Comparison of ENCODE assay signal across 23 mouse cellular contexts in the genomic region with DNA sequence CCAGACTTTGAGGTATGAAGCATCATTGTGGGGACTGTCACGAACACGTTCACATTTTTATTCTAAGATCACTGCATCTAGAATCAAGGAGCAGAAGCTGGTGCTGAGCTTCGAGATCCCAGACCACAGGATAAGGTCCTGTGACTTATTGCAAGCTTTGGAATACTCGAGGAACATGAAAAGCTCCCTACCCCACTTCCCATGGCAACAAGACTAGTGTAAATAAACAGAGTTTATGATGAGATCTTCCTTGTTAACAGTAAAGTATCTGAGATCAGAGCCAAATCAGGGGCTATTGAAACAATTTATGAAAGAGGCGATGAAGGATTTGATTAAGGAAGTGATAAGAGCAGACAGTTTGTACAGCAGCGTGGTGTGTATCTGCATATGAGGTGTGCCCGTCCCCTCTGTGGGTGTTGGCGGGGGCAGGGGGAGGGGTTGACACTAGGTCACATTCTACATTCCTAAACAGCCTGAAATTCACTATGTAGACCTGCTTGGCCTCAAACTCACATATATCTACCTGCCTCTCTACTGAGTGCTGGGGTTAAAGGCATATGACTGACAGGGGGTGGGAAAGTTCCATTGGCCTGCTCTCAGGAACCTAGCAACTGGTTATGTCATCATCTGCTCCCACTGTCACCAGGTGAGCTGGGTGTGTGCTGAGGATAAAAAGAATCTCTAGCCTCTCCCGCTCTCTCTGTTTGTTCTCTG. TPM values are rescaled to one million over a fixed set of nuclear protein-coding genes. Genes with fewer than 3 reads are reported as not detected.
"Had no signal": no experiment of that assay in that cellular context is flagged by ENCODE, and none has a peak within 500 bp of the region (broad histone marks: within the 10 kb centered on the region; RNA-seq: fewer than 3 reads in every experiment).

No protein-coding gene starts in this region.

- H3K4me3 ChIP-seq: limb, embryonic 15.5 days; liver, embryonic 12.5 days; midbrain, embryonic 10.5 days; neural tube, embryonic 13.5 days; stomach, embryonic 15.5 days had no signal

- H3K4me1 ChIP-seq: limb, embryonic 15.5 days; liver, embryonic 12.5 days; midbrain, embryonic 10.5 days; neural tube, embryonic 13.5 days; stomach, embryonic 15.5 days had no signal

- H3K9ac ChIP-seq: limb, embryonic 15.5 days; liver, embryonic 12.5 days; neural tube, embryonic 13.5 days; stomach, embryonic 15.5 days had no signal

- H3K4me2 ChIP-seq: limb, embryonic 15.5 days; liver, embryonic 12.5 days; neural tube, embryonic 13.5 days; stomach, embryonic 15.5 days had no signal

- H3K27me3 ChIP-seq: limb, embryonic 15.5 days; liver, embryonic 12.5 days; neural tube, embryonic 13.5 days; stomach, embryonic 15.5 days had no signal

- DNase-seq: kidney, adult 2 months; kidney, postnatal 25 days; layer of hippocampus, adult 9-11 months; layer of hippocampus, postnatal 36 days; lung, postnatal 4 days; retina, postnatal 1 day; thymus, adult 2 months; thymus, postnatal 25 days had no signal

- ATAC-seq: liver, embryonic 12.5 days; midbrain, embryonic 16.5 days had no signal

- H3K9me3 ChIP-seq: limb, embryonic 15.5 days; liver, embryonic 12.5 days; midbrain, embryonic 10.5 days; neural tube, embryonic 13.5 days; stomach, embryonic 15.5 days had no signal

- H3K36me3 ChIP-seq: limb, embryonic 15.5 days; liver, embryonic 12.5 days; midbrain, embryonic 10.5 days; neural tube, embryonic 13.5 days; stomach, embryonic 15.5 days had no signal

- H3K27ac ChIP-seq: limb, embryonic 15.5 days; liver, embryonic 12.5 days; midbrain, embryonic 10.5 days; neural tube, embryonic 13.5 days; stomach, embryonic 15.5 days had no signal

RNA-seq across cellular contexts. Expression of a gene that starts 19.1 kb away (rescaled TPM):
- total RNA-seq: layer of hippocampus, adult 18-20 months; layer of hippocampus, postnatal 36 days; left cerebral cortex, adult 8-10 months; left cerebral cortex, postnatal 25 days; megakaryocyte, adult 5-6 weeks had no signal
- polyA plus RNA-seq: kidney, adult 2 months; limb, embryonic 11.5 days; liver, embryonic 12.5 days; midbrain, embryonic 10.5 days; neural tube, embryonic 13.5 days; spleen, adult 2 months; urinary bladder, adult 2 months had no signal

RNA-seq across cellular contexts. Expression of a gene that starts 21.8 kb away (rescaled TPM):
- total RNA-seq: layer of hippocampus, adult 18-20 months; layer of hippocampus, postnatal 36 days; left cerebral cortex, adult 8-10 months; left cerebral cortex, postnatal 25 days; megakaryocyte, adult 5-6 weeks had no signal
- polyA plus RNA-seq: kidney, adult 2 months; limb, embryonic 11.5 days; liver, embryonic 16.5 days; spleen, adult 2 months; testis, adult 2 months; thymus, adult 2 months; urinary bladder, adult 2 months had no signal
